Mouse (Mus musculus) midbrain, embryonic 16.5 days (tissue): ENCODE data around the gene Caskin2. TPM values are rescaled to one million over a fixed set of nuclear protein-coding genes. Genes with fewer than 3 reads are reported as not detected.

Experiments
- ATAC-seq: fragments of 200-750 bp; cut with Nextera tagmentation; 2 replicates; pipeline ENCODE4 v1.8.0; 2017; ENCODE audit warnings: moderate TSS enrichment
- H3K27ac ChIP-seq: fragments of 300-500 bp; sonication (generic); 2 replicates; pipeline ENCODE4 v1.5.1; 2014; ENCODE audit warnings: mild to moderate bottlenecking, low read length, mixed read lengths
- H3K27me3 ChIP-seq: fragments of 300-500 bp; sonication (generic); 2 replicates; pipeline ENCODE4 v1.6.1; 2014; ENCODE audit warnings: low read depth, low read length, mixed read lengths; ENCODE audit not compliant: control insufficient read depth, insufficient read depth
- H3K36me3 ChIP-seq: fragments of 300-500 bp; sonication (generic); 2 replicates; pipeline ENCODE4 v1.6.1; 2014; ENCODE audit warnings: mild to moderate bottlenecking, low read length, moderate library complexity, mixed read lengths; ENCODE audit not compliant: control insufficient read depth, insufficient read depth
- H3K4me1 ChIP-seq: fragments of 300-500 bp; sonication (generic); 2 replicates; pipeline ENCODE4 v1.6.1; 2014; ENCODE audit warnings: mild to moderate bottlenecking, low read length, mixed read lengths; ENCODE audit not compliant: control insufficient read depth, insufficient read depth
- H3K4me2 ChIP-seq: fragments of 300-500 bp; sonication (generic); 2 replicates; pipeline ENCODE4 v1.6.1; 2014; ENCODE audit warnings: mild to moderate bottlenecking, low read length, mixed read lengths
- H3K4me3 ChIP-seq: fragments of 300-500 bp; sonication (generic); 2 replicates; pipeline ENCODE4 v1.5.1; 2014; ENCODE audit warnings: low read depth, mild to moderate bottlenecking, low read length, moderate library complexity, mixed read lengths
- H3K9ac ChIP-seq: fragments of 300-500 bp; sonication (generic); 2 replicates; pipeline ENCODE4 v1.6.1; 2014; ENCODE audit warnings: low read depth, low read length, mixed read lengths
- H3K9me3 ChIP-seq: fragments of 300-500 bp; sonication (generic); replicated peaks from 2 replicates; pipeline ENCODE4 v1.6.1; 2014; ENCODE audit warnings: mild to moderate bottlenecking, low read length, mixed read lengths; ENCODE audit not compliant: control insufficient read depth, poor library complexity, severe bottlenecking
- whole genome bisulfite sequencing: fragments of 180-500 bp; shearing (Covaris S2); extraction: QIAGEN DNeasy Blood & Tissue Kit; methylation state at CpG from one replicate; pipeline ENCODE4 v1.1.7; 2014; 5-methylcytosine and 5-hydroxymethylcytosine counted together
- polyA plus RNA-seq: library from polyadenylated mRNA; unstranded; fragments of >200 nt; fragmentation: Nextera tagmentation; extraction: Ambion mirVana; gene quantifications from 2 replicates; pipeline ENCODE4 v1.2.1, GENCODE M21; 2015

The Caskin2 gene
- polyA plus RNA-seq, 1 experiment from 2014 or later = 8.9 TPM

DNA sequence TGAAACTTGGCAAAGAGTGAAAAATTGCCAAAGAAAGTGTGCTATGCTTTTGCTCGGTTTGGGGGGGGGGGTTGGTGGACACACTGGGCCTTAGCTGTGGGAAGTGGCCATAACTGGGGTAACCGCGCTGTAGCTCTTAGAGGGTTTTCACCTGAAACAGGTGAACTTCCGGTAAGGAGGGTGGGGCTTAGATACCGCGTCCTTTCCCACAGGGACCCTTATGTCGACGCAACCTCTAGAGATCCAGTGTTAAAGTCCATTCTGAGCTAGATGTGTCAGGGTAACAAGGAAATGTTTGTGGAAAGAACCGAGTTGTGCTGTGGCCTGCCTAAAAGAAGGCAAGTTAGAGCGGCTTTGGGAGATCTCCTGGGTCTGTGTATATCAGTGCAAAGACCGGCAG is 11.4 kb upstream of the Caskin2 start:
- H3K27me3 ChIP-seq = peaks cover 33% of the 10 kb centered on the region
- no peak overlapping the region; the same call in 1 of the 2 replicates for H3K4me2 ChIP-seq
- no peak overlapping the region for H3K27ac ChIP-seq
- peaks cover 17% of the 10 kb centered on the region; the same call in 1 of the 2 replicates for H3K36me3 ChIP-seq
- H3K9me3 ChIP-seq = no peaks in the 10 kb centered on the region
- no peak overlapping the region for H3K9ac ChIP-seq
- ATAC-seq = no peak
- H3K4me1 ChIP-seq = peaks cover 11% of the 10 kb centered on the region; the same call in 1 of the 2 replicates
- 20% methylated on average over 11 of the region's 11 CpGs for WGBS
- H3K4me3 ChIP-seq = no peak overlapping the region

DNA sequence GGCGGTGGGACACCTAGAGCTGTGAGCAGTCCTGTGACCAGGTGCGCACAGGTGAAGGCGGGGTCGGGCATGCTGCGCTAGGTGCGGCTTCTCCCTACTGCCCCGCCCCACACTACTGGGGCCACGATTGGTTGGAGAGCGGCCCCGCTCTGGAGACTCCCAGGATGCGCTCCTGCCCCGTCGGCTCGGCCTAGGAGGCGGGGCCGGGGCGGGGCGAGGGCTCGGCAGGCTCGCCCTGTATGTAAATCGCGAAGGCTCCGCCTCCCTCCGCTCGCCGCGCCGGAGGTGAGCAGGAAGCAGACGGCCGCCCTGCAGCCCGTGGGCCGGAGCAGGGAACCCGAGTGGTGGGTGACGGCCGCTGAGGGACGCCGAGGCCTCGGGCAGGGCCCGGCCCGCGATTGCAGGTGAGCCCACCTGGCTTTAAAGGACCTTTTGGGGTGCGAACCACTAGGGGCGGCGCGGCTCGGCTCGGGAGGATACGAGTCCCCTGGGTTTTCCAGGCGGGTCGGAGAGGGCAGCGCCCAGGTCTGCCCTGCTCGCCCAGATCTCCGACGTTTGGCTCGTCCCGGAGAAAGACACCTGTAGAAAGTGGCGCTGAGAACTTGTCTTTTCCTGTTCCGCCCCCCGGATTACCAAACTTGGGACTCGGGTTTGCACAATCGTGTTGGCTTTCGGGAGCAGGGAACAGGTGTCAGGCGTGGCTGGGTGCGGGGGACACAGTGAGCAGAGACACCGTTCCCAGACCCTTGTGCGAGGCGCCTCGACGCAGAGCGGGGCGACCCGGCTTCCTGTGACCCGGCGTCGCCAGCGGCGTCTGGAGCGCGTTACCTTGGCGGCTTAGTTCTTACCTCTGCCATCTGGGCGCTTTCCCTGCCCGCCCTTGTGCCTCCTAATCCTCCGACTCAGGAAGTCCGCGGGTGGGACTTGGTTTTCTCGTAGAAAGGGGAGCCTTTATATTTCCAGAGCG is 10.6 kb upstream of the Caskin2 start, which contains the start of gene Llgl2:
TSS of gene Llgl2 (plus strand) at position 276 of the 967 bp plus-strand sequence.
- Histone ChIP-seq H3K9ac (peak within 1 kb of the TSS; percentile 56), H3K4me3 (peak within 1 kb of the TSS; percentile 57), H3K4me1 (peaks cover 11% of the 10 kb centered on the region; the same call in 1 of the 2 replicates), H3K27ac (no peak within 1 kb of the TSS), H3K27me3 (peaks cover 33% of the 10 kb centered on the region), H3K9me3 (no peaks in the 10 kb centered on the region), H3K4me2 (peak within 1 kb of the TSS; percentile 93), H3K36me3 (peaks cover 17% of the 10 kb centered on the region; the same call in 1 of the 2 replicates)
- under 1% methylated on average over 87 of the region's 87 CpGs for WGBS
- ATAC-seq = peak; percentile 81

GRCm38 (mm10) chr11:115821001-115821400 is 7.6 kb upstream of the Caskin2 start:
- ATAC-seq = no peak
- Histone ChIP-seq H3K4me2 (no peak overlapping the region), H3K9me3 (no peaks in the 10 kb centered on the region), H3K27me3 (peaks cover 24% of the 10 kb centered on the region), H3K36me3 (peaks cover 17% of the 10 kb centered on the region; the same call in 1 of the 2 replicates), H3K4me3 (no peak overlapping the region), H3K27ac (no peak overlapping the region), H3K4me1 (peaks cover 13% of the 10 kb centered on the region; the same call in 1 of the 2 replicates), H3K9ac (no peak overlapping the region)
- 91% methylated on average over 4 of the region's 4 CpGs for WGBS

DNA sequence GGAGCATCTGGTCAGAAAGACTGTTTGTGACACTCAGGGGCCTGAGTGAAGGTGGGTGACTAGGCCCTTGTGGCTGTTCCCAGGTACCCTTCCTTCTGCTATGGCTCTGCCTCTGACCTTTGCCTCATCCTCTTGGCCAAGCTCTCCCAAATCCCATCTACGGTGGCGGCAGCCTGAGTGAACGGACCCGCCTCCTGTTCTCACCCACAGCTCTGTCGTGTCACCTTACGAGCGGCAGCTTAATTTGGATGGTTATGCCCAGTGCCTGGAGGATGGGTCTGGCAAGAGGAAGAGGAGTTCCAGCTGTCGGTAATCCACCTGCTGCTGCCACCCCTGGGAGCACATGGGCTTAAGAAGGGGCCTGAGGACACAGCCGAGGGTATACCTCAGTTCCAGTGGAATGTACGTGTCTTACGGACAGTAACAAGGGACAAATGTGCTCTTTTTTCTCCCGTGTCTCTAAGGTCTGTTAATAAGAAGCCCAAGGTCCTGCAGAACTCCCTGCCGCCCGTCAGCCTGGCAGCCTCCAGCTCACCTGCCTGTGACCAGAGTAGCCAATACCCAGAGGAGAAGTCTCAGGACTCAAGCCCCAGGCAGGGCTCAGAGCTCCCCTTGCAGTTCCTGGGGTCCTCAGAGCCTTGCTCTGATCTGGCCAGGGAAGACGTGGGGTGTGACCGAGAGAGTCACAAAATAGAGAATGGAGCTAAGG is 6.6 kb upstream of the Caskin2 start:
- no peak overlapping the region for H3K4me3 ChIP-seq
- H3K9ac ChIP-seq = no peak overlapping the region
- peaks cover 16% of the 10 kb centered on the region for H3K27me3 ChIP-seq
- peaks cover 21% of the 10 kb centered on the region; the same call in 1 of the 2 replicates for H3K4me1 ChIP-seq
- ATAC-seq = no peak
- WGBS = 87% methylated on average over 16 of the region's 16 CpGs
- H3K36me3 ChIP-seq = peaks cover 17% of the 10 kb centered on the region; the same call in 1 of the 2 replicates
- H3K9me3 ChIP-seq = no peaks in the 10 kb centered on the region
- H3K27ac ChIP-seq = no peak overlapping the region
- no peak overlapping the region for H3K4me2 ChIP-seq

GRCm38 (mm10) chr11:115817331-115817730 is 3.9 kb upstream of the Caskin2 start:
- peaks cover 21% of the 10 kb centered on the region for H3K4me1 ChIP-seq
- no peaks in the 10 kb centered on the region for H3K27me3 ChIP-seq
- WGBS = 87% methylated on average over 5 of the region's 5 CpGs
- H3K4me3 ChIP-seq = no peak overlapping the region
- no peak for ATAC-seq
- H3K27ac ChIP-seq = no peak overlapping the region
- no peak overlapping the region for H3K4me2 ChIP-seq
- peaks cover 13% of the 10 kb centered on the region; the same call in 1 of the 2 replicates for H3K36me3 ChIP-seq
- no peak overlapping the region for H3K9ac ChIP-seq
- H3K9me3 ChIP-seq = no peaks in the 10 kb centered on the region

DNA sequence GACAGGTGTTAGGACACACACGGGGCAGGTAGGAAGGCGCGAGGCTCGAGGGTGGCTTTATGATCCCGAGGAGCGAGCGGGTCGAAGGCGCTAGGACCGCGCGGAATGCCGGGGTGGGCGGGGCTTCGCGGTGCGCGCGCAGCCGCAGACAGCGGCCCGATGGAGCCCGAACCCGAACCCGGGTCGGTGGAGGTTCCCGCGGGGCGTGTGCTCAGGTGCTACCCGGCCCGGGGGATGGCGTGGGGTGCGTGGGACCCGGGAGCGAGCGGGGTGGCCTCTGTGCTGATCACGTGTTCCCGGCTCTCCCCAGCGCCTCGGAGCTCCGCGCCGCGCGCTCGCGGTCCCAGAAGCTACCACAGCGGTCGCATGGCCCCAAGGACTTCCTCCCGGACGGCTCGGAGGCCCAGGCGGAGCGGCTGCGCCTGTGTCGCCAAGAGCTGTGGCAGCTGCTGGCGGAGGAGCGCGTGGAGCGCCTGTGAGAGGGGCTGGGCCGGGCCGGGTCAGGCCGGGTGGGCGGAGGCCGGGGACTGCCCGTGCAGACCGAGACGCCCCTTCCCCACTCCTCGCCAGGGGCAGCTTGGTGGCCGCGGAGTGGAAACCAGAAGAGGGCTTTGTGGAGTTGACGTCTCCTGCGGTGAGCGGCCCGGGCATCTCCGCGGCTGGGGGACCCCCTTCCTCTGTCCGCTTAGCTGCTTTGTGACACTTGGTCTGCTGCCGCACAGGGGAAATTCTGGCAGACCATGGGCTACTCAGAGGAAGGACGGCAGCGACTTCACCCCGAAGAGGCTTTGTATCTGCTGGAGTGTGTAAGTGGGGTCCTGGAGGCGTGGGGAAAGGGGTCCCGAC is 1.4 kb upstream of the Caskin2 start, which contains the start of gene Tsen54:
TSS of gene Tsen54 (plus strand) at position 120 of the 846 bp plus-strand sequence.
- H3K27ac ChIP-seq = peak within 1 kb of the TSS; percentile 63
- peak; percentile 73 for ATAC-seq
- peak within 1 kb of the TSS; percentile 82 for H3K4me3 ChIP-seq
- under 1% methylated on average over 71 of the region's 84 CpGs for WGBS
- peak within 1 kb of the TSS; percentile 91 for H3K4me2 ChIP-seq
- peak within 1 kb of the TSS; percentile 85 for H3K9ac ChIP-seq
- no peaks in the 10 kb centered on the region for H3K9me3 ChIP-seq
- no peaks in the 10 kb centered on the region for H3K27me3 ChIP-seq
- H3K36me3 ChIP-seq = peaks cover under 1% of the 10 kb centered on the region; the same call in 1 of the 2 replicates
- H3K4me1 ChIP-seq = peaks cover 28% of the 10 kb centered on the region

GRCm38 (mm10) chr11:115812533-115813420 is 662 bp downstream of the Caskin2 start:
- Histone ChIP-seq H3K36me3 (no peaks in the 10 kb centered on the region), H3K9ac (peak overlapping the region; percentile 85), H3K4me3 (peak overlapping the region; percentile 82), H3K4me1 (peaks cover 43% of the 10 kb centered on the region), H3K27ac (peak overlapping the region; percentile 63; the same call in 1 of the 2 replicates), H3K9me3 (no peaks in the 10 kb centered on the region), H3K27me3 (no peaks in the 10 kb centered on the region), H3K4me2 (peak overlapping the region; percentile 91)
- ATAC-seq = peak; percentile 5; the same call in 1 of the 2 replicates
- WGBS = 3% methylated on average over 28 of the region's 28 CpGs
